Mouse (Mus musculus) liver, embryonic 14.5 days (tissue): ENCODE data around the gene Cnnm2. TPM values are rescaled to one million over a fixed set of nuclear protein-coding genes. Genes with fewer than 3 reads are reported as not detected.

ENCODE experiments used
- ATAC-seq: fragments of 200-750 bp; cut with Nextera tagmentation; 2 replicates; pipeline ENCODE4 v1.8.0; 2017; ENCODE audit warnings: moderate number of reproducible peaks, mild to moderate bottlenecking, moderate library complexity; ENCODE audit not compliant: insufficient read depth
- DNase-seq, 3 experiments: peaks; one replicate each; pipeline ENCODE4 v3.0.0-alpha.2; 2012 to 2013; ENCODE audit warnings: low read depth in 3 of 3, low spot score in 3 of 3
- H3K27ac ChIP-seq: fragments of 300-500 bp; sonication (generic); 2 replicates; pipeline ENCODE4 v1.5.1; 2014; ENCODE audit warnings: moderate library complexity, mild to moderate bottlenecking, control low read depth, inconsistent platforms
- H3K27me3 ChIP-seq: fragments of 300-500 bp; sonication (generic); 2 replicates; pipeline ENCODE4 v1.6.1; 2014; ENCODE audit warnings: mild to moderate bottlenecking, low read length, moderate library complexity; ENCODE audit not compliant: control insufficient read depth, insufficient read depth
- H3K36me3 ChIP-seq: fragments of 300-500 bp; sonication (generic); replicated peaks from 2 replicates; pipeline ENCODE4 v1.6.1; 2014; ENCODE audit warnings: low read depth; ENCODE audit not compliant: control insufficient read depth, insufficient read depth
- H3K4me1 ChIP-seq, 2 experiments: fragments of 200-500 bp in 1 of 2; fragments of 300-500 bp in 1 of 2; sonication (generic) in 1 of 2; replicated peaks; 2 replicates each; pipeline ENCODE4 v1.6.1; 2012 to 2014; ENCODE audit warnings: antibody characterized with exemption in 1 of 2, inconsistent platforms in 1 of 2, low read length in 1 of 2; ENCODE audit not compliant: control insufficient read depth in 2 of 2, insufficient read depth in 2 of 2
- H3K4me2 ChIP-seq: fragments of 300-500 bp; sonication (generic); 2 replicates; pipeline ENCODE4 v1.6.1; 2014; ENCODE audit warnings: low read depth, mild to moderate bottlenecking, control low read depth, moderate library complexity
- H3K4me3 ChIP-seq, 2 experiments: fragments of 200-500 bp in 1 of 2; fragments of 300-500 bp in 1 of 2; sonication (generic) in 1 of 2; 2 replicates each; pipeline ENCODE4 v1.5.1; 2012 to 2014; ENCODE audit warnings: low read depth in 2 of 2, low read length in 2 of 2, mild to moderate bottlenecking in 2 of 2, control low read depth in 1 of 2, inconsistent platforms in 1 of 2, moderate library complexity in 1 of 2; ENCODE audit not compliant: insufficient read depth in 1 of 2
- H3K9ac ChIP-seq: fragments of 300-500 bp; sonication (generic); replicated peaks from 2 replicates; pipeline ENCODE4 v1.6.1; 2014; ENCODE audit warnings: mild to moderate bottlenecking, control low read depth, moderate library complexity
- H3K9me3 ChIP-seq: fragments of 300-500 bp; sonication (generic); 2 replicates; pipeline ENCODE4 v1.6.1; 2016; ENCODE audit warnings: low read length, mixed read lengths; ENCODE audit not compliant: control insufficient read depth
- CTCF ChIP-seq: IDR thresholded peaks from 2 replicates; pipeline ENCODE4 v1.5.1; 2016; ENCODE audit warnings: antibody characterized with exemption, low read depth, control low read depth
- EP300 ChIP-seq: IDR thresholded peaks from 2 replicates; pipeline ENCODE4 v1.6.1; 2016; ENCODE audit warnings: antibody characterized with exemption, low read depth
- WGBS: fragments of 180-500 bp; shearing (Covaris S2); extraction: QIAGEN DNeasy Blood & Tissue Kit; methylation state at CpG from one replicate; pipeline ENCODE4 v1.1.7; 2014; ENCODE audit not compliant: insufficient replicate concordance; 5-methylcytosine and 5-hydroxymethylcytosine counted together
- polyA plus RNA-seq, 2 experiments: library from polyadenylated mRNA; depleted of rRNA in 1 of 2; stranded (reverse) in 1 of 2; unstranded in 1 of 2; fragments of >200 nt; fragmentation: Nextera tagmentation in 1 of 2; extraction: Ambion mirVana in 1 of 2; gene quantifications; 2 replicates each; pipeline versions ENCODE4 v1.2.1 to v1.2.3; 2012 to 2014

The Cnnm2 gene
- polyA plus RNA-seq, 2 experiments = 1.5 to 1.7 TPM

DNA sequence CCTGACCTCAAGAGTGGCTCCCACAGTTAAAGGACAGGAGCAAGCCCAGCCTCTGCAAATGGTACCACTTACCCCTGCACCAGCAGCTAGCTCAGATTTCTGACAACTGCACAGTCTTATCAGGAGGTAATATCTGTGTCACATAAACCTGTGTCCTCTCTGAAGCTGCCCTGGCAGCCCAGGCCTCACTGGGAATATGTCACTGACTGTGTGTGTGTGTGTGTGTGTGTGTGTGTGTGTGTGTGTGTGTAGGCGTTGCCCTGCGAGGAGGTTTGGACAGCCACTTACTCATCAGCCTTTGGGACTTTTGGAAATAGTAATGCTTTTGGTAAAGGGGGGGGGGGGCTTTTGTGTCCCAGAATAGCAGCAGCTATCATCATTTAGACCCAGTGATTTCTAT lies 81.6 kb downstream of the Cnnm2 start:
- TF ChIP-seq EP300 = no peak
- no peak for TF ChIP-seq CTCF
- H3K4me2 ChIP-seq = no peak overlapping the region
- no peak for DNase-seq
- H3K9me3 ChIP-seq = no peaks in the 10 kb centered on the region
- H3K4me3 ChIP-seq = no peak overlapping the region
- no peaks in the 10 kb centered on the region for H3K27me3 ChIP-seq
- no peaks in the 10 kb centered on the region for H3K36me3 ChIP-seq
- no peak for ATAC-seq
- H3K4me1 ChIP-seq = peaks cover 23 to 26% of the 10 kb centered on the region in 2 experiments
- 55% methylated on average over 2 of the region's 2 CpGs for WGBS
- no peak overlapping the region for H3K27ac ChIP-seq
- no peak overlapping the region for H3K9ac ChIP-seq

DNA sequence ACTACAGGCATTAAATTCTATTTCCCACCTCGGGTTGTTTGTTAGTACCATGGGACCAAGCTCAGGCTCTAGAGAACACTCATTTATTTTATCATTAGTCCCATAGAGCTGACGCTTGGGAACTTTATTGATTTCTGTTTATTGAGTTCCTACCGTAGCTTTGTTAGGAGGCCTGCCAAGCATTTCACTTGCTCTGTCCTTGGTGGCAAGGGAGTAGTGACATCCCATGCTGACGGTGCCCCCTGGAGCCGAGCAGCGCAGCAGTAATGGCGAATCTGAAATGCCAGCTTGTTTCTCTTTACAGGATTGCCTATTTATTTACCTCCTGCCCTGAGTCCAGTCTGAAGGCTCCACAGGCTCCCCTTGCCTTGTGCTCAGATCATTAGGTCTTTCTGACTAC lies 84.7 kb downstream of the Cnnm2 start:
- TF ChIP-seq EP300 = no peak
- 0 out of 2 replicates have a peak, but pooled peaks have one; percentile 13 for TF ChIP-seq CTCF
- Histone ChIP-seq H3K27ac (peak overlapping the region; percentile 96), H3K4me1 (peaks cover 48 to 51% of the 10 kb centered on the region in 2 experiments), H3K9me3 (no peaks in the 10 kb centered on the region), H3K36me3 (no peaks in the 10 kb centered on the region), H3K9ac (peak overlapping the region; percentile 57), H3K27me3 (no peaks in the 10 kb centered on the region), H3K4me2 (peak overlapping the region; percentile 33; the same call in 1 of the 2 replicates), H3K4me3 (no peak overlapping the region)
- DNase-seq = no peak
- 72% methylated on average over 7 of the region's 7 CpGs for WGBS
- ATAC-seq = no peak

DNA sequence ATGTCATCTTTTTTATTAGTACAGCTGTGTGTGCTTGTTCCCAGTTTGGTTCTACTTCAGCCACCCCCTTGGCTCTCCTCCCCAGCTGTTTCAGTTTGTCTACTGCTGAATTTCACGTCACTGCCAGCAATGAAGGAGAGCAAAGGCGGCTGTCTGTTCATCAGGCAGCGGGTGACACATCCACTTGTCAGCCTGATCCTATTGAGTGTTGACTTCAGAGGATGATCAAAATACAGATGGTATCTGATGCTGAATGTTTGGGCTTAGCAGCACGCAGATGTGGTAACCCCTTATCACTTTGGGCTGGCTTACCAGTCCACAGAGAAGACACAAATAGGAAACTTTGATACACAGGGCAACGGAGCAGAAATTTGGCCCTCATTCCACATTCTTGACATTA lies 85.1 kb downstream of the Cnnm2 start:
- Histone ChIP-seq H3K9me3 (no peaks in the 10 kb centered on the region), H3K4me3 (no peak overlapping the region), H3K4me2 (peak overlapping the region; percentile 33), H3K4me1 (peaks cover 48 to 52% of the 10 kb centered on the region in 2 experiments), H3K9ac (peak overlapping the region; percentile 57), H3K27ac (peak overlapping the region; percentile 96), H3K27me3 (no peaks in the 10 kb centered on the region), H3K36me3 (no peaks in the 10 kb centered on the region)
- ATAC-seq (peak; percentile 31), DNase-seq (peak; percentile 47 to 59 (median 53))
- peak; percentile 26; the same call in 1 of the 2 replicates for TF ChIP-seq EP300
- no peak for TF ChIP-seq CTCF
- WGBS = 15% methylated on average over 5 of the region's 5 CpGs

DNA sequence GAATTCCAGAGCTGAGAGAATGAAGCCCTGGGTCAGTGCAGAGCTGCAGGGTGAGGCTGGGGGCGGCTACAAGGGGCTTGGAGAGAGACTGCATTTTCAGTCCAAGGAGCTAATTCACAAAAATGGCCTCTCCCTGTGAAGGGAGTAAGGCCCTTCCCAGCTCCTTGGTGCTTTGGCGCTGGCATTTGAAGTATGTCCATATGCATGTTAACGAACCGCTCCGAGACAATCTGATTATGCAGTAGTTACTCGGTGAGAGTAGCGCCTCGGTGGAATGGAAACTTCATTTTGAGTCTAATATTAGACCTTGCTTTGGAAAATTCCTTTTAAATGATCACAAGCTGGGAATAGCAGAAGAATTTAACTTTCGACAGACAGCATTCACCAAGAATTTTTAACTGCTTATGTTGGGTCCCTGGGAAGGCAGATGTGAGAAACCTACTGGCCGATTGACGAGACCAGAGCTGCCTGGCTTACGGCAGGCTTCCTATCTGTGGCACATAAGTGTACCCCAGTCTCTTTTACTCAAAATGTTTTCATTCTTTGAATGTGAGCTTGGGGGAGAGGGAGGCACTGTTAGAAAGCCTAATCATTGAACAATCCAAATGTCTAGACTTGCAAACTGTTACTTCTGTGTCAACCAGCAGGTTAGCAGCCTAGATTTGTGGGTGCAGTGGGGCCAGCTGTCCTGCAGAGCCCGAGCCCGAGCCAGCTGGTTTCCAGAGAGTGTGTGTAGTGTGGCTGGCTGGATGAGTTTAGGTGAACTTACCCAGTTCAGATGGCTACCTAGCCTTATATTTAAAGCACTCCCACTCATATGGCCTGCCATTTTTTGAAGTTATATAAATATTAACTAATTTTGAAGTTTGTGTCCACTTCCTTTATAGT lies 87.2 kb downstream of the Cnnm2 start:
- peak in 1 of 3 experiments; percentile 36 for DNase-seq
- peak; percentile 68 for ATAC-seq
- Histone ChIP-seq H3K4me3 (no peak overlapping the region), H3K4me1 (peaks cover 48 to 52% of the 10 kb centered on the region in 2 experiments), H3K27me3 (no peaks in the 10 kb centered on the region), H3K36me3 (no peaks in the 10 kb centered on the region), H3K4me2 (peak overlapping the region; percentile 73), H3K9me3 (no peaks in the 10 kb centered on the region), H3K27ac (peak overlapping the region; percentile 96), H3K9ac (peak overlapping the region; percentile 39)
- TF ChIP-seq EP300 (no peak), CTCF (0 out of 2 replicates have a peak, but pooled peaks have one; percentile 16)
- 61% methylated on average over 14 of the region's 14 CpGs for WGBS

DNA sequence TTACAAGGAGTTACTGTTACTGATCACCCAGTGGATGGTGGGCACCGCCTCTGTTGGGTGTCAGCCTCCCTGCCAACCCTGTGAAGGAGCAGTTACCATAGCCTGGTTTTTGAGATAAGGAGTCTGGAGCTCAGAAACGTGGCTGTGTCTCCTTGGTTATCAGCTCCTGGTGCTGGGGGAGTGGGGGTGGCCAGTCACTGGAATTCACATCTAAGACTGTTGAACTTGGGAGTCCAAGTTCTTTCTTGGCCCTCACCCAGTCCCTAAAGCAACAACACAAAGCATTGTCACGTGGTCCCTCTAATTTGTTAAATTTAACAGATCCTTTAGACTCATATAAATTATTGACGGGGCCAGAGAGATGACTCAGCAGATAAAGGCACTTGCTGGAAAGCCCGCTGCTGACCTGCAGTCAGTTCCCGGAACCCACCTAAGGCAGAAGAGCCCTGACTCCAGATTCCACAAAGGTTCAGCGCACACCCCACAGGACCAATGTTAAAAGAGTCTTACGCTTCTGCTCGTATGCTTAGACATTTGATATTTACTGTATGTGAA lies 88.1 kb downstream of the Cnnm2 start:
- Histone ChIP-seq H3K9me3 (no peaks in the 10 kb centered on the region), H3K27ac (peak overlapping the region; percentile 96), H3K9ac (peak overlapping the region; percentile 72), H3K36me3 (no peaks in the 10 kb centered on the region), H3K27me3 (no peaks in the 10 kb centered on the region), H3K4me1 (peaks cover 48 to 52% of the 10 kb centered on the region in 2 experiments), H3K4me3 (peak overlapping the region in 1 of 2 experiments; percentile 18; a peak in 2 of 4 replicates), H3K4me2 (peak overlapping the region; percentile 73)
- peak; percentile 97 for ATAC-seq
- 18% methylated on average over 9 of the region's 9 CpGs for WGBS
- TF ChIP-seq CTCF (0 out of 2 replicates have a peak, but pooled peaks have one; percentile 12), EP300 (peak; percentile 96)
- DNase-seq = peak; percentile 93 to 94 (median 94)
